Mouse (Mus musculus) liver, embryonic 14.5 days (tissue): ENCODE measurements around the gene Sorcs2. TPM values are rescaled to one million over a fixed set of nuclear protein-coding genes. Genes with fewer than 3 reads are reported as not detected.

Experiments used
- ATAC-seq: fragments of 200-750 bp; cut with Nextera tagmentation; 2 replicates; pipeline ENCODE4 v1.8.0; 2017; ENCODE audit warnings: moderate number of reproducible peaks, mild to moderate bottlenecking, moderate library complexity; ENCODE audit not compliant: insufficient read depth
- DNase-seq, 3 experiments: peaks; one replicate each; pipeline ENCODE4 v3.0.0-alpha.2; 2012 to 2013; ENCODE audit warnings: low read depth in 3 of 3, low spot score in 3 of 3
- H3K27ac ChIP-seq: fragments of 300-500 bp; sonication (generic); 2 replicates; pipeline ENCODE4 v1.5.1; 2014; ENCODE audit warnings: moderate library complexity, mild to moderate bottlenecking, control low read depth, inconsistent platforms
- H3K27me3 ChIP-seq: fragments of 300-500 bp; sonication (generic); 2 replicates; pipeline ENCODE4 v1.6.1; 2014; ENCODE audit warnings: mild to moderate bottlenecking, low read length, moderate library complexity; ENCODE audit not compliant: control insufficient read depth, insufficient read depth
- H3K36me3 ChIP-seq: fragments of 300-500 bp; sonication (generic); replicated peaks from 2 replicates; pipeline ENCODE4 v1.6.1; 2014; ENCODE audit warnings: low read depth; ENCODE audit not compliant: control insufficient read depth, insufficient read depth
- H3K4me1 ChIP-seq, 2 experiments: fragments of 200-500 bp in 1 of 2; fragments of 300-500 bp in 1 of 2; sonication (generic) in 1 of 2; replicated peaks; 2 replicates each; pipeline ENCODE4 v1.6.1; 2012 to 2014; ENCODE audit warnings: antibody characterized with exemption in 1 of 2, inconsistent platforms in 1 of 2, low read length in 1 of 2; ENCODE audit not compliant: control insufficient read depth in 2 of 2, insufficient read depth in 2 of 2
- H3K4me2 ChIP-seq: fragments of 300-500 bp; sonication (generic); 2 replicates; pipeline ENCODE4 v1.6.1; 2014; ENCODE audit warnings: low read depth, mild to moderate bottlenecking, control low read depth, moderate library complexity
- H3K4me3 ChIP-seq, 2 experiments: fragments of 200-500 bp in 1 of 2; fragments of 300-500 bp in 1 of 2; sonication (generic) in 1 of 2; 2 replicates each; pipeline ENCODE4 v1.5.1; 2012 to 2014; ENCODE audit warnings: low read depth in 2 of 2, low read length in 2 of 2, mild to moderate bottlenecking in 2 of 2, control low read depth in 1 of 2, inconsistent platforms in 1 of 2, moderate library complexity in 1 of 2; ENCODE audit not compliant: insufficient read depth in 1 of 2
- H3K9ac ChIP-seq: fragments of 300-500 bp; sonication (generic); replicated peaks from 2 replicates; pipeline ENCODE4 v1.6.1; 2014; ENCODE audit warnings: mild to moderate bottlenecking, control low read depth, moderate library complexity
- H3K9me3 ChIP-seq: fragments of 300-500 bp; sonication (generic); 2 replicates; pipeline ENCODE4 v1.6.1; 2016; ENCODE audit warnings: low read length, mixed read lengths; ENCODE audit not compliant: control insufficient read depth
- CTCF ChIP-seq: IDR thresholded peaks from 2 replicates; pipeline ENCODE4 v1.5.1; 2016; ENCODE audit warnings: antibody characterized with exemption, low read depth, control low read depth
- EP300 ChIP-seq: IDR thresholded peaks from 2 replicates; pipeline ENCODE4 v1.6.1; 2016; ENCODE audit warnings: antibody characterized with exemption, low read depth
- WGBS: fragments of 180-500 bp; shearing (Covaris S2); extraction: QIAGEN DNeasy Blood & Tissue Kit; methylation state at CpG from one replicate; pipeline ENCODE4 v1.1.7; 2014; ENCODE audit not compliant: insufficient replicate concordance; 5-methylcytosine and 5-hydroxymethylcytosine counted together
- polyA plus RNA-seq, 2 experiments: library from polyadenylated mRNA; depleted of rRNA in 1 of 2; stranded (reverse) in 1 of 2; unstranded in 1 of 2; fragments of >200 nt; fragmentation: Nextera tagmentation in 1 of 2; extraction: Ambion mirVana in 1 of 2; gene quantifications; 2 replicates each; pipeline versions ENCODE4 v1.2.1 to v1.2.3; 2012 to 2014

Sorcs2 gene
- polyA plus RNA-seq, 2 experiments = 0.17 to 0.33 TPM

DNA sequence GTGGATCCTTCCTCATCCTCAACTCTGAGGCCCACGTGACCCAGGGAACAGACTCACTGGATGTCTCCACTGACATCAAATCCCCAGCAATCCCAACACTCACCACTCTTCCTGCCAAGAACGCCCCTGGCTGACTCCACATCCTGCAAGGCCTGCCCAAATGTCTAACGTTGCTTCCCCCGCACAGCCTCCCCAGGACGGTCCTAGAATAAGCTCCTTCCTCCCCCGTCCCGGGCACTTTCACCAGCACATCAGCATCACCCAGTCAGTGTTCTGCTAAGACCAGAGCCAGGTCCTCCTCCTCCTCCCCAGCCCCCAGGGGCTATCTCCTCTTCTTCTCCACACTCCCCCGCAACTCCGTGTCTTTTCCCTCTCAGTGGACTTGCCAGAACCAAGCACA, 105.6 kb downstream of the Sorcs2 start:
- Histone ChIP-seq H3K4me3 (no peak overlapping the region), H3K36me3 (no peaks in the 10 kb centered on the region), H3K9ac (no peak overlapping the region), H3K4me1 (no peaks in the 10 kb centered on the region), H3K27ac (no peak overlapping the region), H3K27me3 (no peaks in the 10 kb centered on the region), H3K9me3 (no peaks in the 10 kb centered on the region), H3K4me2 (no peak overlapping the region)
- ATAC-seq (no peak), DNase-seq (no peak)
- WGBS = 65% methylated on average over 9 of the region's 9 CpGs
- TF ChIP-seq CTCF (no peak), EP300 (no peak)

DNA sequence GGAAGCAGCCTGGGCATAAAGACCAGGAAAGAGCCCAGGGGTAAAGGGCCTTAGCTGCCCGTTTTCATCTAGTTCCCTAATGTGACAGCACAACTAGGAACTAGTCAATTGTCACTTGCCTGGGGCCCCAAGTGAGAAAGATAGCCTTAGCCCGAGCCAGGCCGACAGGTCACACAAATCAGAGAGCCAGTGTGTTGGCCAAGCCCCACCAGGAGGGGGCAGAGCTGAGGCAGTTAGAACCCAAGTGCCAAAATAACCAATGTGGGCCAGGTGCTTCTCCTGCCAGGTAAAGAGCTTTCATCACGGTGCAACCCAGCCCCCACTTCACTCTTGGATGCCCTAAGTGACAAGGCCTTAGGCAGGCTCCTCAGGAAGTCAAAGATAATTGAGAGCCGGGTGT, 106.7 kb downstream of the Sorcs2 start:
- H3K27me3 ChIP-seq = no peaks in the 10 kb centered on the region
- DNase-seq = no peak
- no peak overlapping the region for H3K9ac ChIP-seq
- no peak for ATAC-seq
- no peaks in the 10 kb centered on the region for H3K4me1 ChIP-seq
- 22% methylated on average over 5 of the region's 5 CpGs for WGBS
- H3K4me2 ChIP-seq = no peak overlapping the region
- H3K9me3 ChIP-seq = no peaks in the 10 kb centered on the region
- H3K27ac ChIP-seq = no peak overlapping the region
- H3K4me3 ChIP-seq = no peak overlapping the region
- no peaks in the 10 kb centered on the region for H3K36me3 ChIP-seq
- peak; percentile 63 for TF ChIP-seq CTCF
- TF ChIP-seq EP300 = no peak

DNA sequence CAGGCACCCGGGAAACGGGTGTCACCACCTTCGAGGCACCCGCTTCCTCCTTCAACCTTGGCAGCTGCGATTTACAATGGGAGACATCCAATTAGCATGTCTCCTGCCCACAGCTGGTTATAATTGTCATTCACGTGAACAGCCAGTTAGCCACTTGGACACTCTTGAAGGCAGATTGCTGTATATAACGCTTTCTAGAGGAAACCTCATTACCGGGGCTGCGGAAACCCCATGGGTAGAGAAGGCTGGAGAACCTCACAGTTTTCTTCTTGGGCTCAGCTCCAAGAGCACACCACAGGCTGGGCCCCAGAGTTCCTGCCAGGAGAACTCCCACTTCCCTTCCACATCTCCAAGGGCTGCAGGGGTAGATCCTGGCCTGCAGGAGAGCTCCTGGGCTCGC, 112.5 kb downstream of the Sorcs2 start:
- Histone ChIP-seq H3K4me3 (no peak overlapping the region), H3K9ac (no peak overlapping the region), H3K27me3 (no peaks in the 10 kb centered on the region), H3K4me1 (no peaks in the 10 kb centered on the region), H3K9me3 (no peaks in the 10 kb centered on the region), H3K36me3 (no peaks in the 10 kb centered on the region), H3K4me2 (no peak overlapping the region), H3K27ac (no peak overlapping the region)
- TF ChIP-seq CTCF (no peak), EP300 (no peak)
- WGBS = 58% methylated on average over 10 of the region's 10 CpGs
- no peak for ATAC-seq
- DNase-seq = no peak

DNA sequence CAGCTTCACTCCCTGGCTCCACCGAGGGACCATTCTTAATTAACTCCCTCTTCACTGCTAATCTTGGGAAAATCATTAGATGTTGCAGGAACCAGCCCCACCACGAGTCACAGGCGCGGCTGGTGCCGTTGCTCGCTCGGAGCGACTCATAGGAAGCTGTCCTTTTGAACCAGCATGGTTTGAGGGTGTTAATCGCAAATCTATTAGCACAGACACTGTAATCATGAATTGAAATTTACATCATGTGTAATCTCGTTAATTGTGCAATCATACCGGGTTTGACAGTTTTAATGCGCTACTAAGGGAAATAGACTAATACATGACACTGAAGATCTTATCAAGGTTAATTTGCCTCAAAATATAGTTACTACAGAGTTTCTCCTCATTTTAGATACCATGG, 118.0 kb downstream of the Sorcs2 start:
- Histone ChIP-seq H3K27me3 (no peaks in the 10 kb centered on the region), H3K27ac (no peak overlapping the region), H3K36me3 (no peaks in the 10 kb centered on the region), H3K4me3 (no peak overlapping the region), H3K9me3 (no peaks in the 10 kb centered on the region), H3K9ac (no peak overlapping the region), H3K4me2 (no peak overlapping the region), H3K4me1 (no peaks in the 10 kb centered on the region)
- WGBS = 67% methylated on average over 12 of the region's 12 CpGs
- DNase-seq (no peak), ATAC-seq (no peak)
- TF ChIP-seq CTCF (no peak), EP300 (no peak)

DNA sequence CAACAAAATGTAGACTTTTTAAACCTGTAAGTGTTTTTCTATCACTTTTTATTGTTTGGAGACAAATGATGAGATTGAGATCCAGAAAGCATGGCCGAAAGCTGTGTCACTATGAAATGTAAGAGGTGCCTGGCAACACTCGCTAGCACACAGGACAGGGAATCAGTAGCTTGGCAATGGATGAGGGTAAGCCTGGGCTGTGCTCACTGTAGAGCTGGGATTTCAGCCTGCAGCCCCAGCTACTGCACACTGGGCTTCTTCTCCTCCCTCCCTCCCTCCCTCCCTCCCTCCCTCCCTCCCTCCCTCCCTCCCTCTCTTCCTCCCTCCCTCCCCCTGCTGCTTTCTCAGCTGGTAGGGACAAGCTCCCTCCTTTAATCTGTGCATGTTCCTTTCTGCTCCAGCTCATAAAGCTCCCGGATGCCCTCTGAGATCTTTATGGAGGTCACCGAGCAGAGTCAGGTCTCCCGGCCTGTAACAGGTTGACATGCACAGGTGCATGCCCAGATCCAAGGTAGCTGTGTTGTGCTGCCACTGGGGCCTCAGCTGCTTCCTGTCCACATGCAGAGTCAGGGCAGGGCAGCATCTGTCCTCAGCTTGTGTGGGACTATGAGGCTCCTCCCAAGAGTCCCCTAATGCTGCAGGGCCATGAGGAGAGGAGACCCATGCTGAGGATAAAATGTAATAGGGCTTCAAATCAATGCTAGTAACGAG, 123.1 kb downstream of the Sorcs2 start:
- no peak for DNase-seq
- Histone ChIP-seq H3K4me1 (no peaks in the 10 kb centered on the region), H3K9me3 (no peaks in the 10 kb centered on the region), H3K9ac (no peak overlapping the region), H3K27me3 (no peaks in the 10 kb centered on the region), H3K4me3 (no peak overlapping the region), H3K27ac (no peak overlapping the region), H3K4me2 (no peak overlapping the region), H3K36me3 (no peaks in the 10 kb centered on the region)
- TF ChIP-seq CTCF (no peak), EP300 (no peak)
- no peak for ATAC-seq
- WGBS = 59% methylated on average over 6 of the region's 6 CpGs
